Mouse (Mus musculus) stomach, postnatal 0 days (tissue): Measurements from ENCODE around the gene Zbtb7b. TPM values are rescaled to one million over a fixed set of nuclear protein-coding genes. Genes with fewer than 3 reads are reported as not detected.
A peak's percentile ranks its signal among the peaks of the same experiment; 100 is the strongest.

Experiments
- ATAC-seq: fragments of 200-750 bp; cut with Nextera tagmentation; 2 replicates; pipeline ENCODE4 v1.8.0; 2017; ENCODE audit not compliant: low FRiP score, low TSS enrichment
- DNase-seq: peaks from one replicate; pipeline ENCODE4 v3.0.0-alpha.2; 2016; ENCODE audit warnings: low spot score
- H3K27ac ChIP-seq: fragments of 300-500 bp; sonication (generic); replicated peaks from 2 replicates; pipeline ENCODE4 v1.5.1; 2014; ENCODE audit warnings: mild to moderate bottlenecking, control low read depth
- H3K27me3 ChIP-seq: fragments of 300-500 bp; sonication (generic); 2 replicates; pipeline ENCODE4 v1.6.1; 2014; ENCODE audit warnings: low read length; ENCODE audit not compliant: control insufficient read depth, insufficient read depth
- H3K36me3 ChIP-seq: fragments of 300-500 bp; sonication (generic); 2 replicates; pipeline ENCODE4 v1.6.1; 2014; ENCODE audit warnings: low read length, mixed read lengths; ENCODE audit not compliant: control insufficient read depth, insufficient read depth
- H3K4me1 ChIP-seq: fragments of 300-500 bp; sonication (generic); replicated peaks from 2 replicates; pipeline ENCODE4 v1.6.1; 2014; ENCODE audit warnings: antibody characterized with exemption; ENCODE audit not compliant: control insufficient read depth, insufficient read depth
- H3K4me2 ChIP-seq: fragments of 300-500 bp; sonication (generic); replicated peaks from 2 replicates; pipeline ENCODE4 v1.6.1; 2014; ENCODE audit warnings: low read depth, mild to moderate bottlenecking, control low read depth, moderate library complexity
- H3K4me3 ChIP-seq: fragments of 300-500 bp; sonication (generic); 2 replicates; pipeline ENCODE4 v1.5.1; 2014; ENCODE audit warnings: low read depth, low read length, control low read depth
- H3K9ac ChIP-seq: fragments of 300-500 bp; sonication (generic); 2 replicates; pipeline ENCODE4 v1.6.1; 2014; ENCODE audit warnings: mild to moderate bottlenecking, low read length, control low read depth, mixed read lengths
- H3K9me3 ChIP-seq: fragments of 300-500 bp; sonication (generic); 2 replicates; pipeline ENCODE4 v1.6.1; 2016; ENCODE audit warnings: low read length; ENCODE audit not compliant: control insufficient read depth
- CTCF ChIP-seq: IDR thresholded peaks from 2 replicates; pipeline ENCODE4 v1.5.1; 2016; ENCODE audit warnings: antibody characterized with exemption, low read depth, mild to moderate bottlenecking, moderate library complexity
- EP300 ChIP-seq: optimal IDR thresholded peaks from 2 replicates; pipeline ENCODE3; 2016; ENCODE audit warnings: antibody characterized with exemption
- WGBS: fragments of 180-500 bp; shearing (Covaris S2); extraction: QIAGEN DNeasy Blood & Tissue Kit; methylation state at CpG from one replicate; pipeline ENCODE4 v1.1.7; 2014; 5-methylcytosine and 5-hydroxymethylcytosine counted together
- polyA plus RNA-seq: library from polyadenylated mRNA; unstranded; fragments of >200 nt; fragmentation: Nextera tagmentation; extraction: Ambion mirVana; gene quantifications from 2 replicates; pipeline ENCODE4 v1.2.1, GENCODE M21; 2015

Gene Zbtb7b
- polyA plus RNA-seq, 1 experiment from 2014 or later, result 7.9 TPM

- TF ChIP-seq CTCF (no peak), EP300 (no peak)
- H3K9ac ChIP-seq, result peak overlapping the region; percentile 88
- H3K36me3 ChIP-seq, result peaks cover 11% of the 10 kb centered on the region; the same call in 1 of the 2 replicates
- H3K9me3 ChIP-seq, result no peaks in the 10 kb centered on the region
- H3K27me3 ChIP-seq, result no peaks in the 10 kb centered on the region
- peak overlapping the region; percentile 81 for H3K4me2 ChIP-seq
- 23% methylated on average over 3 of the region's 3 CpGs for WGBS
- ATAC-seq, result no peak
- H3K4me1 ChIP-seq, result peaks cover 6% of the 10 kb centered on the region
- H3K4me3 ChIP-seq, result peak overlapping the region; percentile 69
- H3K27ac ChIP-seq, result peak overlapping the region; percentile 99
- no peak for DNase-seq
Observed at GRCm38 (mm10) chr3:89419981-89420380, 25.4 kb upstream of the Zbtb7b start.

GRCm38 (mm10) chr3:89419571-89419970, 25.0 kb upstream of the Zbtb7b start:
- DNase-seq, result peak; percentile 51
- Histone ChIP-seq H3K36me3 (peaks cover 7% of the 10 kb centered on the region; the same call in 1 of the 2 replicates), H3K27me3 (no peaks in the 10 kb centered on the region), H3K4me3 (peak overlapping the region; percentile 69), H3K4me1 (peaks cover 6% of the 10 kb centered on the region), H3K9me3 (no peaks in the 10 kb centered on the region), H3K27ac (peak overlapping the region; percentile 99), H3K4me2 (peak overlapping the region; percentile 81), H3K9ac (peak overlapping the region; percentile 88)
- WGBS, result 1% methylated on average over 9 of the region's 9 CpGs
- no peak for ATAC-seq
- TF ChIP-seq EP300, result no peak
- no peak for TF ChIP-seq CTCF

- peak overlapping the region; percentile 88 for H3K9ac ChIP-seq
- peaks cover 4% of the 10 kb centered on the region; the same call in 1 of the 2 replicates for H3K36me3 ChIP-seq
- peak overlapping the region; percentile 81 for H3K4me2 ChIP-seq
- H3K27ac ChIP-seq, result peak overlapping the region; percentile 99
- under 1% methylated on average over 16 of the region's 16 CpGs for WGBS
- peaks cover 6% of the 10 kb centered on the region for H3K4me1 ChIP-seq
- peak overlapping the region; percentile 69 for H3K4me3 ChIP-seq
- TF ChIP-seq EP300 (no peak), CTCF (no peak)
- H3K27me3 ChIP-seq, result no peaks in the 10 kb centered on the region
- peak; percentile 88 for DNase-seq
- ATAC-seq, result peak; percentile 40; the same call in 1 of the 2 replicates
- no peaks in the 10 kb centered on the region for H3K9me3 ChIP-seq
Observed at GRCm38 (mm10) chr3:89418861-89419250, 24.3 kb upstream of the Zbtb7b start.

GRCm38 (mm10) chr3:89418170-89418860, 23.7 kb upstream of the Zbtb7b start, which contains the start of the genes Cks1b and Shc1:
Gene Cks1b, minus strand, starts transcription at chr3:89418383.
Gene Shc1, plus strand, starts transcription at chr3:89418443.
- H3K4me3 ChIP-seq, result peak within 1 kb of the TSS; percentile 69
- H3K4me2 ChIP-seq, result peak within 1 kb of the TSS; percentile 81
- DNase-seq (peak; percentile 96), ATAC-seq (peak; percentile 95)
- peak within 1 kb of the TSS; percentile 99 for H3K27ac ChIP-seq
- H3K4me1 ChIP-seq, result peaks cover 6% of the 10 kb centered on the region
- TF ChIP-seq CTCF, result no peak
- TF ChIP-seq EP300, result no peak
- H3K36me3 ChIP-seq, result peaks cover 3% of the 10 kb centered on the region; the same call in 1 of the 2 replicates
- under 1% methylated on average over 38 of the region's 39 CpGs for WGBS
- H3K27me3 ChIP-seq, result no peaks in the 10 kb centered on the region
- H3K9me3 ChIP-seq, result no peaks in the 10 kb centered on the region
- peak within 1 kb of the TSS; percentile 88 for H3K9ac ChIP-seq

- peak overlapping the region; percentile 74 for H3K27ac ChIP-seq
- H3K27me3 ChIP-seq, result no peaks in the 10 kb centered on the region
- no peak for DNase-seq
- H3K4me3 ChIP-seq, result peak overlapping the region; percentile 69
- H3K9me3 ChIP-seq, result no peaks in the 10 kb centered on the region
- ATAC-seq, result no peak
- H3K4me2 ChIP-seq, result peak overlapping the region; percentile 68
- 1% methylated on average over 20 of the region's 20 CpGs for WGBS
- peaks cover 3% of the 10 kb centered on the region; the same call in 1 of the 2 replicates for H3K36me3 ChIP-seq
- H3K4me1 ChIP-seq, result peaks cover 6% of the 10 kb centered on the region
- H3K9ac ChIP-seq, result peak overlapping the region; percentile 43
- no peak for TF ChIP-seq CTCF
Observed at GRCm38 (mm10) chr3:89417840-89418169, 23.2 kb upstream of the Zbtb7b start.

GRCm38 (mm10) chr3:89417131-89417530, 22.6 kb upstream of the Zbtb7b start:
- Histone ChIP-seq H3K4me3 (peak overlapping the region; percentile 69), H3K9me3 (no peaks in the 10 kb centered on the region), H3K27ac (no peak overlapping the region), H3K36me3 (peaks cover 3% of the 10 kb centered on the region; the same call in 1 of the 2 replicates), H3K27me3 (no peaks in the 10 kb centered on the region), H3K4me1 (peaks cover 6% of the 10 kb centered on the region), H3K4me2 (peak overlapping the region; percentile 68), H3K9ac (no peak overlapping the region; the same call in 1 of the 2 replicates)
- ATAC-seq, result no peak
- no peak for DNase-seq
- WGBS, result 23% methylated on average over 2 of the region's 2 CpGs
- TF ChIP-seq EP300 (no peak), CTCF (no peak)
